Mouse (Mus musculus): Measurements from ENCODE around the gene Kansl1. TPM values are rescaled to one million over a fixed set of nuclear protein-coding genes. Genes with fewer than 3 reads are reported as not detected.

Kansl1 gene
- polyA plus RNA-seq, 1 experiment from 2014 or later, result 22.2 TPM

DNA sequence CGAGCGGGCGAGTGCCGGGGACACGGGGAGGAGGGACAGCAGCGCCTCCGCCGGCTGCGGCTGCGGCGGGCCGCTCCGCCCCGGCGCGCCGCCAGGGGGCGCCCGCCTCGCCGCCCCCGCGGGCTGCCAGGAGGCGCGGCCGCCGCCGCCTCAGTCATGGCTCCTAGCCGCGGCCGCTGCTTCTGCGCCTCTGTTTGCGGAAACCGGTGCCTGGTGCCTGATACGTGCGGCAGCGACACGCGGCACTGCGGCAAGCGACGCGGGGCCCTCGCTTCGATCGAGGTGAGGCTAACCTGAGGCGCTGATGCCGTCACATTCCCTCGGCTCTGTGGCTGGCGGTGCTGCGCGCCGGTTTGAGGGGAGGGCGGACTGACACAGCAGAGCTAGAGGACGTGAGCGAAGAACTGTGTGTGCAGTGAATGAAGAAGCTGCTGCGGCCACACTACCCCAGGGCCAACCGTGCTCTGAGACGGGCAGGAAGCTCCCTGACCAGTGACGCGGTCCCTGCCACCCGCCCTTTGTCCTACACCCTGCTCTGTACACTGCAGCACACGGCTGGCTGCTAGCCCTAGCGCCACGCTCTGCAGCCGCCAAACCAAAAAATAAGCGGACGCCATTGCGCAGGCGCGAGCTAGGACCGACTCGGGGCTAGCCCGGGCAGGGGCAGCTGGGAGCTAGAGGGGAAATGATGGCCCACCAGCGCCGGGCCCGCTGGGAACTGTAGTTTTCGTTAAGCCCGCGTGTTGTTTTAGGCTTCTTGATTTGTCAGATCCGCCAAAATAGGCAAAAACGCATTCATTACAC lies 26.1 kb downstream of the Kansl1 start:
- H3K36me3 ChIP-seq (ENCODE audit: control insufficient read depth, insufficient read depth, low read length), result no peaks in the 10 kb centered on the region
- no peaks in the 10 kb centered on the region for H3K9me3 ChIP-seq (ENCODE audit: control insufficient read depth, low read length)
- WGBS, result 0% methylated on average over 52 of the region's 82 CpGs
- peak overlapping the region; percentile 99 for H3K9ac ChIP-seq (ENCODE audit: low read depth, low read length)
- peak overlapping the region; percentile 100 for H3K27ac ChIP-seq (ENCODE audit: low read depth, low read length)
- peaks cover 8% of the 10 kb centered on the region for H3K4me1 ChIP-seq (ENCODE audit: control insufficient read depth, insufficient read depth, low read depth, low read length)
- peak; percentile 95 for ATAC-seq
- H3K4me2 ChIP-seq (ENCODE audit: low read length), result peak overlapping the region; percentile 62
- peak overlapping the region; percentile 86 for H3K4me3 ChIP-seq (ENCODE audit: low read length)
- H3K27me3 ChIP-seq (replicated peaks; ENCODE audit: control insufficient read depth, insufficient read depth, low read length), result no peaks in the 10 kb centered on the region

GRCm38 (mm10) chr11:104441475-104442332 lies 27.0 kb downstream of the Kansl1 start:
- peak overlapping the region; percentile 86 for H3K4me3 ChIP-seq (ENCODE audit: low read length)
- ATAC-seq, result peak; percentile 56
- H3K4me1 ChIP-seq (ENCODE audit: control insufficient read depth, insufficient read depth, low read depth, low read length), result peaks cover 8% of the 10 kb centered on the region
- peak overlapping the region; percentile 99 for H3K9ac ChIP-seq (ENCODE audit: low read depth, low read length)
- no peaks in the 10 kb centered on the region for H3K36me3 ChIP-seq (ENCODE audit: control insufficient read depth, insufficient read depth, low read length)
- no peaks in the 10 kb centered on the region for H3K9me3 ChIP-seq (ENCODE audit: control insufficient read depth, low read length)
- H3K4me2 ChIP-seq (ENCODE audit: low read length), result peak overlapping the region; percentile 85
- no peaks in the 10 kb centered on the region for H3K27me3 ChIP-seq (replicated peaks; ENCODE audit: control insufficient read depth, insufficient read depth, low read length)
- WGBS, result under 1% methylated on average over 67 of the region's 92 CpGs
- H3K27ac ChIP-seq (ENCODE audit: low read depth, low read length), result peak overlapping the region; percentile 100

GRCm38 (mm10) chr11:104440521-104441474 lies 27.9 kb downstream of the Kansl1 start:
- WGBS, result 0% methylated on average over 20 of the region's 20 CpGs
- Histone ChIP-seq H3K36me3 (ENCODE audit: control insufficient read depth, insufficient read depth, low read length) (no peaks in the 10 kb centered on the region), H3K9ac (ENCODE audit: low read depth, low read length) (peak overlapping the region; percentile 99), H3K4me1 (ENCODE audit: control insufficient read depth, insufficient read depth, low read depth, low read length) (peaks cover 10% of the 10 kb centered on the region), H3K9me3 (ENCODE audit: control insufficient read depth, low read length) (no peaks in the 10 kb centered on the region), H3K27me3 (replicated peaks; ENCODE audit: control insufficient read depth, insufficient read depth, low read length) (no peaks in the 10 kb centered on the region), H3K4me3 (ENCODE audit: low read length) (peak overlapping the region; percentile 86), H3K27ac (ENCODE audit: low read depth, low read length) (peak overlapping the region; percentile 100), H3K4me2 (ENCODE audit: low read length) (peak overlapping the region; percentile 85)
- no peak for ATAC-seq

DNA sequence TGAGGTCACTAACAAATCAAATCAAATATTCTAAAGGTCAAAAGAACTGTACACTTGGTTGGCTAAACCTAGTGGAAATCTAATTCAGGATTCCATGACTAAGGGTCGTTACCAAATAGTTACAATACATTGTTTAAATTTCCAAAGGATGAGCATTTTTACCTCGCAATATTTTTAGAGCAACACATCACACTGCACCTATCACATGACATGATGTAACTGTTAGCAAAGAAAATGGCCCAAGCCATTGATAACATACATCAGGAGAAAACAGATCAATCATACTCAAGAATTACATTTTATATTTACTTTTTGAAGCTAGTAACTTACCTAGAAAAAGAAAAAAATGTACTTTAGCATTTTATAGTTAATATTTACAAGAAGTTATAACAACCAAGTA lies 29.0 kb downstream of the Kansl1 start:
- peak overlapping the region; percentile 45 for H3K4me2 ChIP-seq (ENCODE audit: low read length)
- H3K9ac ChIP-seq (ENCODE audit: low read depth, low read length), result no peak overlapping the region
- no peaks in the 10 kb centered on the region for H3K36me3 ChIP-seq (ENCODE audit: control insufficient read depth, insufficient read depth, low read length)
- peaks cover 10% of the 10 kb centered on the region for H3K4me1 ChIP-seq (ENCODE audit: control insufficient read depth, insufficient read depth, low read depth, low read length)
- WGBS, result 42% methylated on average over 2 of the region's 2 CpGs
- no peak for ATAC-seq
- H3K27ac ChIP-seq (ENCODE audit: low read depth, low read length), result no peak overlapping the region
- no peaks in the 10 kb centered on the region for H3K27me3 ChIP-seq (replicated peaks; ENCODE audit: control insufficient read depth, insufficient read depth, low read length)
- peak overlapping the region; percentile 18; the same call in 1 of the 2 replicates for H3K4me3 ChIP-seq (ENCODE audit: low read length)
- no peaks in the 10 kb centered on the region for H3K9me3 ChIP-seq (ENCODE audit: control insufficient read depth, low read length)

- H3K4me3 ChIP-seq (ENCODE audit: low read length), result no peak overlapping the region
- H3K9me3 ChIP-seq (ENCODE audit: control insufficient read depth, low read length), result no peaks in the 10 kb centered on the region
- no peak overlapping the region for H3K9ac ChIP-seq (ENCODE audit: low read depth, low read length)
- no peaks in the 10 kb centered on the region for H3K27me3 ChIP-seq (replicated peaks; ENCODE audit: control insufficient read depth, insufficient read depth, low read length)
- peaks cover 10% of the 10 kb centered on the region for H3K4me1 ChIP-seq (ENCODE audit: control insufficient read depth, insufficient read depth, low read depth, low read length)
- no peaks in the 10 kb centered on the region for H3K36me3 ChIP-seq (ENCODE audit: control insufficient read depth, insufficient read depth, low read length)
- ATAC-seq, result no peak
- no peak overlapping the region for H3K27ac ChIP-seq (ENCODE audit: low read depth, low read length)
- no peak overlapping the region for H3K4me2 ChIP-seq (ENCODE audit: low read length)
Measured at GRCm38 (mm10) chr11:104438450-104438849, 30.2 kb downstream of the Kansl1 start.

GRCm38 (mm10) chr11:104436394-104436954 lies 32.2 kb downstream of the Kansl1 start:
- Histone ChIP-seq H3K27ac (ENCODE audit: low read depth, low read length) (no peak overlapping the region), H3K4me2 (ENCODE audit: low read length) (no peak overlapping the region), H3K36me3 (ENCODE audit: control insufficient read depth, insufficient read depth, low read length) (no peaks in the 10 kb centered on the region), H3K27me3 (replicated peaks; ENCODE audit: control insufficient read depth, insufficient read depth, low read length) (no peaks in the 10 kb centered on the region), H3K4me3 (ENCODE audit: low read length) (no peak overlapping the region), H3K9ac (ENCODE audit: low read depth, low read length) (no peak overlapping the region), H3K9me3 (ENCODE audit: control insufficient read depth, low read length) (no peaks in the 10 kb centered on the region), H3K4me1 (ENCODE audit: control insufficient read depth, insufficient read depth, low read depth, low read length) (peaks cover 5% of the 10 kb centered on the region)
- 83% methylated on average over 2 of the region's 2 CpGs for WGBS
- no peak for ATAC-seq

GRCm38 (mm10) chr11:104435753-104436152 lies 32.9 kb downstream of the Kansl1 start:
- no peak overlapping the region for H3K4me2 ChIP-seq (ENCODE audit: low read length)
- no peak overlapping the region for H3K27ac ChIP-seq (ENCODE audit: low read depth, low read length)
- no peak overlapping the region for H3K4me3 ChIP-seq (ENCODE audit: low read length)
- ATAC-seq, result no peak
- no peaks in the 10 kb centered on the region for H3K36me3 ChIP-seq (ENCODE audit: control insufficient read depth, insufficient read depth, low read length)
- H3K9me3 ChIP-seq (ENCODE audit: control insufficient read depth, low read length), result no peaks in the 10 kb centered on the region
- H3K9ac ChIP-seq (ENCODE audit: low read depth, low read length), result no peak overlapping the region
- no peaks in the 10 kb centered on the region for H3K27me3 ChIP-seq (replicated peaks; ENCODE audit: control insufficient read depth, insufficient read depth, low read length)
- peaks cover 5% of the 10 kb centered on the region for H3K4me1 ChIP-seq (ENCODE audit: control insufficient read depth, insufficient read depth, low read depth, low read length)

DNA sequence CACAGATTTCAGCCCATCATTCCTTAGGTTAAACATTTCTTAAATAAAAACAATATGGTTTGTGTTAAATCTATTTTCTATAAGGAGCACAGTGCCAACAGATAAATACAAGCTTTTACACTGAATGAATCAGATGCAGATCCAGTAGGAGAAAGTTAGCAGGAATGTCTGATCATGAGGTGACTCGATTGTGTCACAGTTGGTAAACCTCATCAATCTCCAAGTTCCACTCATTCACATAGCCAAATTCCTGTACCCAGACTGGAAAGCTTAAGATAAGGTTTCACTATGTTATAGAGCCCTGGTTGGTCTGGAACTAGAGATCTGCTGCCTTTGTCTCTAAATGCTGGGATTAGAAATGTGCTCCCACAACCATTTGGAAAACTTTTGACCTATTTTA lies 33.5 kb downstream of the Kansl1 start:
- 81% methylated on average over 1 of the region's 1 CpGs for WGBS
- H3K27ac ChIP-seq (ENCODE audit: low read depth, low read length), result no peak overlapping the region

More for the DNA sequence above, 33.5 kb downstream of the Kansl1 start:
- Histone ChIP-seq H3K4me3 (ENCODE audit: low read length) (no peak overlapping the region), H3K4me2 (ENCODE audit: low read length) (no peak overlapping the region), H3K27me3 (replicated peaks; ENCODE audit: control insufficient read depth, insufficient read depth, low read length) (no peaks in the 10 kb centered on the region), H3K36me3 (ENCODE audit: control insufficient read depth, insufficient read depth, low read length) (no peaks in the 10 kb centered on the region), H3K4me1 (ENCODE audit: control insufficient read depth, insufficient read depth, low read depth, low read length) (peaks cover 5% of the 10 kb centered on the region), H3K9ac (ENCODE audit: low read depth, low read length) (no peak overlapping the region), H3K9me3 (ENCODE audit: control insufficient read depth, low read length) (no peaks in the 10 kb centered on the region)
- ATAC-seq, result no peak

Data from hindbrain, embryonic 16.5 days (tissue).